Mouse (Mus musculus) hindbrain, embryonic 14.5 days (tissue): Measurements from ENCODE around the gene Trappc12. TPM values are rescaled to one million over a fixed set of nuclear protein-coding genes. Genes with fewer than 3 reads are reported as not detected.

ENCODE experiments used
- ATAC-seq: fragments of 200-750 bp; cut with Nextera tagmentation; 2 replicates; pipeline ENCODE4 v1.8.0; 2017; ENCODE audit warnings: moderate number of reproducible peaks, mild to moderate bottlenecking, moderate TSS enrichment, moderate library complexity; ENCODE audit not compliant: low FRiP score
- DNase-seq: peaks from one replicate; pipeline ENCODE4 v3.0.0-alpha.2; 2015; ENCODE audit warnings: low spot score
- H3K27ac ChIP-seq: fragments of 300-500 bp; sonication (generic); 2 replicates; pipeline ENCODE4 v1.5.1; 2014; ENCODE audit warnings: mild to moderate bottlenecking, moderate library complexity
- H3K27me3 ChIP-seq: fragments of 300-500 bp; sonication (generic); 2 replicates; pipeline ENCODE4 v1.6.1; 2014; ENCODE audit warnings: mild to moderate bottlenecking, low read length, mixed read lengths; ENCODE audit not compliant: control insufficient read depth, insufficient read depth
- H3K36me3 ChIP-seq: fragments of 300-500 bp; sonication (generic); replicated peaks from 2 replicates; pipeline ENCODE4 v1.6.1; 2014; ENCODE audit not compliant: control insufficient read depth, insufficient read depth
- H3K4me1 ChIP-seq: fragments of 300-500 bp; sonication (generic); replicated peaks from 2 replicates; pipeline ENCODE4 v1.6.1; 2014; ENCODE audit warnings: antibody characterized with exemption, low read length, mixed read lengths; ENCODE audit not compliant: control insufficient read depth, insufficient read depth
- H3K4me2 ChIP-seq: fragments of 300-500 bp; sonication (generic); replicated peaks from 2 replicates; pipeline ENCODE4 v1.6.1; 2014; ENCODE audit warnings: mild to moderate bottlenecking, moderate library complexity
- H3K4me3 ChIP-seq: fragments of 300-500 bp; sonication (generic); replicated peaks from 2 replicates; pipeline ENCODE4 v1.5.1; 2014; ENCODE audit warnings: mild to moderate bottlenecking, low read length
- H3K9ac ChIP-seq: fragments of 300-500 bp; sonication (generic); 2 replicates; pipeline ENCODE4 v1.6.1; 2014
- H3K9me3 ChIP-seq: fragments of 300-500 bp; sonication (generic); 2 replicates; pipeline ENCODE4 v1.6.1; 2016; ENCODE audit warnings: low read length; ENCODE audit not compliant: control insufficient read depth
- WGBS: fragments of 180-500 bp; shearing (Covaris S2); extraction: QIAGEN DNeasy Blood & Tissue Kit; methylation state at CpG from one replicate; pipeline ENCODE4 v1.1.7; 2014; 5-methylcytosine and 5-hydroxymethylcytosine counted together
- polyA plus RNA-seq: library from polyadenylated mRNA; unstranded; fragments of >200 nt; fragmentation: Nextera tagmentation; extraction: Ambion mirVana; gene quantifications from 2 replicates; pipeline ENCODE4 v1.2.1, GENCODE M21; 2014

Gene Trappc12
- polyA plus RNA-seq, 1 experiment from 2014 or later: 41.3 TPM

- DNase-seq (no peak), ATAC-seq (peak; percentile 45; the same call in 1 of the 2 replicates)
- Histone ChIP-seq H3K4me2 (no peak overlapping the region), H3K9me3 (no peaks in the 10 kb centered on the region), H3K4me1 (peaks cover 26% of the 10 kb centered on the region), H3K9ac (no peak overlapping the region), H3K36me3 (no peaks in the 10 kb centered on the region), H3K27me3 (no peaks in the 10 kb centered on the region), H3K27ac (peak overlapping the region; percentile 22; the same call in 1 of the 2 replicates), H3K4me3 (no peak overlapping the region)
- WGBS: 31% methylated on average over 4 of the region's 4 CpGs
Observed at GRCm38 (mm10) chr12:28784355-28784754, 34.1 kb upstream of the Trappc12 start.

- no peak for DNase-seq
- WGBS: 91% methylated on average over 3 of the region's 3 CpGs
- peaks cover 26% of the 10 kb centered on the region for H3K4me1 ChIP-seq
Observed at GRCm38 (mm10) chr12:28782637-28783036, 32.4 kb upstream of the Trappc12 start.

DNA sequence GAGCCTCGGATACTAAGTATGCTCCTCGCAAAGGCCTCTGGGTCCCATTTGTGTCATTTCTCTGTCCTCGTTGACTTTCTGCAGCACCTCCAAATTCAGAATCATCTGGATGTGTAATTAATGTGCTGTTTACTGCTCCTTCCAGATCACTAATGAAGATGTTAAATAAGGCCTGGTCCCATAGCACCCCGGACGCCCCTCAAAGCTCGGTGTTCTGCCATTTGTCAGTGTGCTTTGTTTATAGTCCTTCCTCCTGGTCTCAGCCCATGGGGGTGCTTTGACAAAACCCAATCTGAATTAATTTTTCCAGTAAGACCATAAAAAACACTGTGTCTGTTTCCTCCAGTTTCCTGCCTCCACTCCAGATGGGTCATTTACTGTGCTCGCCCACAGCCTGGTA, 29.9 kb upstream of the Trappc12 start:
- Histone ChIP-seq H3K4me1 (peaks cover 28% of the 10 kb centered on the region), H3K9ac (no peak overlapping the region), H3K4me2 (no peak overlapping the region), H3K27me3 (no peaks in the 10 kb centered on the region), H3K9me3 (no peaks in the 10 kb centered on the region), H3K27ac (no peak overlapping the region), H3K36me3 (no peaks in the 10 kb centered on the region), H3K4me3 (no peak overlapping the region)
- DNase-seq: no peak
- no peak for ATAC-seq
- WGBS: 57% methylated on average over 7 of the region's 7 CpGs

More at GRCm38 (mm10) chr12:28782637-28783036, 32.4 kb upstream of the Trappc12 start:
- no peak overlapping the region for H3K4me3 ChIP-seq
- no peak overlapping the region for H3K27ac ChIP-seq
- no peak for ATAC-seq
- no peak overlapping the region for H3K9ac ChIP-seq
- no peaks in the 10 kb centered on the region for H3K9me3 ChIP-seq
- no peaks in the 10 kb centered on the region for H3K36me3 ChIP-seq
- no peaks in the 10 kb centered on the region for H3K27me3 ChIP-seq
- no peak overlapping the region for H3K4me2 ChIP-seq

DNA sequence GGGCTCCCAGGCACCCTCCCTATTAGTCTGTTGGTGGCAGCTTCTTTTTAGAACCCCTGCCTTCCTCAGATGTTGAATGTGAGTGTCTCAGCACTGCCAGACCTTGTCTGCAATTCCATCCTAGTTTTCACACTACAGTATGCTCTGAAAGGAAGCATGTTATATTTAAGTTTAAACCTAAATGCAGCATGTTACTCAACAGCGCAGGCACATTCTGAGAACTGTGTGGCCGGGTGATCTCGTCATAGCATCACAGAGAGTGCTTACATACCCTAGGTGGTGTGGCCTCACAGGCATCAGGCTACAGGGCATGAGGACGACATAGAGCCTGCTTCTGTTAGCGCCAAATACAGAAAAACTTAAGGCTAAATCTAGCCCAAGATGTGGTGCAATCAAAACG, 25.4 kb upstream of the Trappc12 start:
- H3K4me1 ChIP-seq: peaks cover 14% of the 10 kb centered on the region
- H3K4me2 ChIP-seq: no peak overlapping the region
- no peak overlapping the region for H3K27ac ChIP-seq
- 0 out of 2 replicates have a peak, but pooled peaks cover under 1% of the 10 kb centered on the region for H3K36me3 ChIP-seq
- WGBS: 90% methylated on average over 6 of the region's 6 CpGs
- H3K9me3 ChIP-seq: no peaks in the 10 kb centered on the region
- ATAC-seq: no peak
- H3K4me3 ChIP-seq: no peak overlapping the region
- no peaks in the 10 kb centered on the region for H3K27me3 ChIP-seq
- H3K9ac ChIP-seq: no peak overlapping the region
- no peak for DNase-seq

DNA sequence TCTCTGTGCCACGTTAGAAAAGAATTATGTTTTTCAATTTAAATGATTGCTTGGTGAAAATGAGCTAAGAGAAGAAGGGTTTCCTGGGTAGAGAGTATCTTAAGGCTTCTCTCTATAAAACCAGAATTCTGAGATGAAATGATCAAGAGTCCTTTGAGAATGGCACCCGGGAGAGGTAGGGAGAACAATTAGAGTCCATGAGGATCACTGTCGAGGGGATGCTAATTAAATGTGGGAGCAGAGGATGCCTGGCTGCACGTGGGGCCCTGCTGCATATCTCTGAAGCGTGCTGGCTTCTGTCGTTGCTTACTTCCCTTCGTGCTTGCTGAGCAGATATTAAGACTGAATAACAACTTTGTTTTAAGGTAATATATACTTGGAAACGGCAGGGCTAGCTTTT, 24.8 kb upstream of the Trappc12 start:
- Histone ChIP-seq H3K27me3 (no peaks in the 10 kb centered on the region), H3K4me2 (no peak overlapping the region), H3K9ac (no peak overlapping the region), H3K27ac (no peak overlapping the region), H3K4me3 (no peak overlapping the region), H3K9me3 (no peaks in the 10 kb centered on the region), H3K36me3 (0 out of 2 replicates have a peak, but pooled peaks cover 6% of the 10 kb centered on the region), H3K4me1 (peaks cover 14% of the 10 kb centered on the region)
- 28% methylated on average over 8 of the region's 8 CpGs for WGBS
- ATAC-seq (no peak), DNase-seq (no peak)

DNA sequence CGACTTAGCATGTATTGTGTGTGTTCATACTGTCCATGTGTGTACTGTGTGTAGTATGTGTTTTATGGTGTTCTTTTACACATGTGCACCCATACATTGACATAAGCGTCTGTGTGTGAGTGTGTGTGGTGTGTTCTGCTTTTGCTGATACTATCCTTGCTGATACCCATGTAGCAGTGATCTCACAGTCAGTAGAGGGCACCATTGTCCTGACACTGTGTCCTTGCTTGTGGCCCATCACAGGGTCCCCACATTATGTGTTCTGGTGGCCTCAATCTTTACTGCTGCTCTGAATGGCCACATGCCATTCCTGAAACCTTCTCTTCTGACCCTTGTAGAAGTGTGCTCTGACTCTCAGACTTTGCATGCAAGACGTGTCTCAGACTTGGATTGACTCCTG, 23.5 kb upstream of the Trappc12 start:
- peak; percentile 36 for DNase-seq
- no peak overlapping the region for H3K27ac ChIP-seq
- no peak overlapping the region for H3K4me3 ChIP-seq
- no peak overlapping the region for H3K4me2 ChIP-seq
- ATAC-seq: no peak
- H3K9ac ChIP-seq: no peak overlapping the region
- peaks cover 14% of the 10 kb centered on the region for H3K4me1 ChIP-seq
- 0 out of 2 replicates have a peak, but pooled peaks cover 10% of the 10 kb centered on the region for H3K36me3 ChIP-seq
- H3K9me3 ChIP-seq: no peaks in the 10 kb centered on the region
- no peaks in the 10 kb centered on the region for H3K27me3 ChIP-seq
- WGBS: 78% methylated on average over 3 of the region's 3 CpGs

- Histone ChIP-seq H3K36me3 (peaks cover 29% of the 10 kb centered on the region), H3K9ac (no peak overlapping the region), H3K4me3 (no peak overlapping the region), H3K4me1 (peaks cover 7% of the 10 kb centered on the region; the same call in 1 of the 2 replicates), H3K9me3 (no peaks in the 10 kb centered on the region), H3K4me2 (no peak overlapping the region), H3K27ac (no peak overlapping the region), H3K27me3 (no peaks in the 10 kb centered on the region)
- ATAC-seq: no peak
- no peak for DNase-seq
- 93% methylated on average over 7 of the region's 7 CpGs for WGBS
Observed at GRCm38 (mm10) chr12:28769953-28770352, 19.7 kb upstream of the Trappc12 start.

- 88% methylated on average over 4 of the region's 4 CpGs for WGBS
- Histone ChIP-seq H3K27me3 (no peaks in the 10 kb centered on the region), H3K27ac (no peak overlapping the region), H3K36me3 (peaks cover 2% of the 10 kb centered on the region; the same call in 1 of the 2 replicates), H3K4me1 (peaks cover 11% of the 10 kb centered on the region), H3K4me2 (no peak overlapping the region), H3K9me3 (no peaks in the 10 kb centered on the region), H3K9ac (no peak overlapping the region), H3K4me3 (no peak overlapping the region)
- ATAC-seq (no peak), DNase-seq (no peak)
Observed at GRCm38 (mm10) chr12:28756019-28756418, 5.7 kb upstream of the Trappc12 start.

DNA sequence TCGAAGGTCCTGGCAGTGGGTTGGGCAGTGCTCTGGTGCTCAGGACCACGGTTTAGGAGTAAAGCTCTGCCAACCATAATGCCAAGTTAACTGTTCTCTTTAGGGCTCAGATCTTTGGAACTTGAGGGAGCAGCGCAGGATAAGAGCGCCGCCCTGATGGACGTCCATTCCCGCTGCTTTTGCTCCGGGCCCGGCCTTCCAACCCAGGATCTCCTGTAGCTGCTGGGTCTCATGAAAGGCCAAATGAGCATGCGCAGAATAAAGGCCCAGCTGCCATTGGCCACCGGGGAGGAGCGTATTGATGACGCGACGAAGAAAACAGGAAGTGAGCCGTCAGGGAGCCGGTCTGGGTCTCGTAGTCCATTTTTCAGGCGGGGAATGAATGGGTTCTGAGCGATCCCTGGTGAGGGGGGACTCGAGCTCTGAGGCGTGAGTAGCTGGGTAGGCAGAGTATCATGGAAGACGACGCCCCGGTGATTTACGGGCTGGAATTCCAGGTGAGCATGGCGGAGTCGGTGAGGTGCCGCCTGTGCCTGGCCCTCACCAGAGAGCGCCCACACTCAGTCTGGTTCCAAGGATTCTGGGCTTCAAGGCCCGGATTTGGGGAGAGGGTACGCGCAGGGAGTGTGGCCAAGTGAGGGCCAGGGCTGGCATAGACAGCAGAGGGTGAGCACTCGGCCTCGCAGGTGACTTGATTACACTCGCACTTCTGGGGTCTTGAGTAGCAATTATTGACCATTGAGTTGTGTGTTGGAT, 1.4 kb upstream of the Trappc12 start, which contains the start of gene Eipr1:
Eipr1 (plus strand) TSS at position 296 of the 756 bp plus-strand sequence.
- peak within 1 kb of the TSS; percentile 73 for H3K9ac ChIP-seq
- peaks cover 20% of the 10 kb centered on the region for H3K4me1 ChIP-seq
- 5% methylated on average over 36 of the region's 36 CpGs for WGBS
- ATAC-seq (peak; percentile 87), DNase-seq (peak; percentile 94)
- peaks cover 5% of the 10 kb centered on the region for H3K36me3 ChIP-seq
- peak within 1 kb of the TSS; percentile 64 for H3K27ac ChIP-seq
- no peaks in the 10 kb centered on the region for H3K9me3 ChIP-seq
- no peaks in the 10 kb centered on the region for H3K27me3 ChIP-seq
- peak within 1 kb of the TSS; percentile 96 for H3K4me2 ChIP-seq
- H3K4me3 ChIP-seq: peak within 1 kb of the TSS; percentile 76
